Mouse (Mus musculus): ENCODE results near the gene Lman2.

The Lman2 gene

DNA sequence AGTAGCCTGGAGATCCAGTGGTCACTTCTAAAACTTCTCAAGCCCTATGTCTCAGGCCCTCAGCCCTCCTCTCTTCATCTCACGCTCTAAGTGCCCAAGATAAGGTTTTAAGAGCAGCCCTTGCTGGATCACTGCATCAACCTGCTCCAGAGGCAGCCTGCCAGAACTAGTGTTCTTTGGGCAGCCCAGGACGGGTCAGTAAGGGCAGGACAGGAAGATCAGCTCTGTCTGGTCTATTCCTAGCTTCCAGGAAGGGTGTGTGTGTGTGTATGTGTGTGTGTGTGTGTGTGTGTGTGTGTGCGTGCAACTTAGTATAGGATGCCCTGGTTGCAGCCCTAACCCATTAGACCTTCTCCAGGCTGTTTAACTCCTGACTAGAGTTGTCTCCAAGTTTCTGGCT, 7.7 kb upstream of the Lman2 start:
- DNase-seq: no peak

GRCm38 (mm10) chr13:55369531-55370114, 7.0 kb upstream of the Lman2 start, which contains the start of gene Rgs14:
TSS of gene Rgs14 (plus strand) at chr13:55369732.
- no peak for DNase-seq

DNA sequence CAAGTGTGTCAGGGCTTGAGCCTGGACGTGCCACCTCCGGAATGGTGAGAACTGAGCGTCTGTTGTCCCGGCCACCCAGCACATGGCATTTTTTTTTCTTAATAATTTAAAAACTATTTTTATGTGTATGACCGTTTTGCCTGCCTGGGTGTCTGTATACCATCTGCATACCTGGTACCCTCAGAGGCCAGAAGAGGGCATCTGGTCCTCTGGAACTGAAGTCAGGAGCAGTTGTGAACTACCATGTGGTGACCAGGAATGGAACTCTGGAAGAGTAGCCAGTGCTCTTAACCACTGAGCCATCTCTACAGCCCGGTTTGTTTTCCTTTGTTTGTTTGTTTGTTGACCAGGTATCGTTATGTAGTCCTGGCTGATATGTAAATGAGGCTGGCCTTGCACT, 5.8 kb upstream of the Lman2 start:
- no peak for DNase-seq

DNA sequence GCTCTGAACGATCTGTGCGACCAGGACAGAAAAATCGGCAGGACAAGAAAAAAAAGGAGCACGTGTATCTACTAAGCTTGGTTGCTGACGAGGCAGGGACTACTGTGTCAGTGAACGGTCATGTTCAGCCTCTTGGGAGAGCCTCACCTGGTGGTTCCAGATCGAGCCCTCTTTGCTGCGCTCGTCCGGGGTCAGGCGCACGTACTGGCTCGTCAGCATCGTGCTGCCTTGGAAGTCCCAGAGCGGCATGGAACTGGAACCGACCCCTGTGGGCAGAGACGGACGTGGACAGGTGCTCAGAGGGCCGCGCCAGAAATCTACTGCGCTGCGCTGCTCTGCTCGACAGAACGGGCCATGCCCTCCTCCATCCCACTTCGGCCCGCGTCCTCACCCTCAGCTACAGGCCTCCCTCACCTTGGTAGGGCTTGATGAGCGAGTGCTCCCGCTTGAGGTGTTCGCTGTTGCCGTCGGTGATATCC, 570 bp downstream of the Lman2 start:
- no peak for DNase-seq

- no peak for DNase-seq
Observed at GRCm38 (mm10) chr13:55361145-55361544, 1.4 kb downstream of the Lman2 start.

DNA sequence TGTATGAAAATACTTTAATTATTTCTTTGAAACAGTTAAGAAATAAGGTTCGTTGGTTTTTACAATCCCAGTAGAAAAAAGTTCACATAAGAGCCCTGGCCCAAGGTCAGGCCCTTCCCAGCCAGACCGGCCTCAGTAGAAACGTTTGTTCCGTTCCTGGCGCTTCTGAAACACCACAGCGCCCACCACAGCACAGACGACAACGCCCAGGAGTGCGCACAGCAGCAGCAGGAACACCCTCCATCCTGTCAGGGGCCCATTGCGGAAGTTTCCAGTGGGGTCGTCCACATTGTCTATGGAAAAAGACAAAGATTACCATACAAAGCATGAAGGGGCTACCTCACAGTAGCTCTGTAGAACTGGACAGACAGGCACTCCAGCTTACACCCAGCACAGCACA, 15.8 kb downstream of the Lman2 start:
- DNase-seq: no peak

DNA sequence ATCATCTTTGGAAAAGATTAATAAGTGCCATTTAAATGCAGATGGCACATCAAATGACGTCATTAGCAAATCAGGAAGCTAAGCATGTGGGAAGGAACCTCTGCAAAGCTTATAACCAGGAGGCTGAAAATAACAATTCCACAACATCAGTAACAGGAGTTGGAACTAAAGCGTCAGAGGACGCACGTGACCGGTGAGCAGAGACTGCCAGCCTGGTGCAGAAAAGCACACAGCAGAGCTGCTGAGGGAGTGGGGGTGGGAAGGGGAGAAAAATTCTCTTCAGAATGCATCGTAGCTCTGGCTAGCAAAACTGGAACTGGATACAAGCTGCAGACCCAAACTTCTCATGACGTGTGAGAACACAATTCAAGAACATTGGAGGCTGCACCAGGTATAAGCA, 18.3 kb downstream of the Lman2 start:
- no peak for DNase-seq

DNA sequence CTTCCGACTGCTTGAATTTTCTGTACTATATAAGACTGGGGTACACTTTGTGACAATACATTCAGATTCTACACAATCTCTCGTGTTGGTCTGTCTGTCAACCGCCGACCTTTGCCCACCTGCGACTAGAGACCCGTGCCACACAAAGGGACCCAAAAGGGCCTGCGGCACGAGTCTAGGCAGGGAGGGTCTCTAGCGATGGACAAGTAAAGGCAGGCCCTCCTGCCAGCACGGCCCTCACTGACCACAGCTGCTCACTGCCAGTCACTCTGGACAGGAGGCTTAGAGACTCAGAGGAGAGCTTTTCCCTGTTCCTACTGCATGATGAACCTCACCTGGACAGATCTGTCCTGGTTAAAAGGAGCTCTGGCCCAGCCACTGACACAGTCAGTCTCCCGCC, 20.1 kb downstream of the Lman2 start:
- no peak for DNase-seq

GRCm38 (mm10) chr13:55339259-55339658, 23.3 kb downstream of the Lman2 start:
- no peak for DNase-seq

DNA sequence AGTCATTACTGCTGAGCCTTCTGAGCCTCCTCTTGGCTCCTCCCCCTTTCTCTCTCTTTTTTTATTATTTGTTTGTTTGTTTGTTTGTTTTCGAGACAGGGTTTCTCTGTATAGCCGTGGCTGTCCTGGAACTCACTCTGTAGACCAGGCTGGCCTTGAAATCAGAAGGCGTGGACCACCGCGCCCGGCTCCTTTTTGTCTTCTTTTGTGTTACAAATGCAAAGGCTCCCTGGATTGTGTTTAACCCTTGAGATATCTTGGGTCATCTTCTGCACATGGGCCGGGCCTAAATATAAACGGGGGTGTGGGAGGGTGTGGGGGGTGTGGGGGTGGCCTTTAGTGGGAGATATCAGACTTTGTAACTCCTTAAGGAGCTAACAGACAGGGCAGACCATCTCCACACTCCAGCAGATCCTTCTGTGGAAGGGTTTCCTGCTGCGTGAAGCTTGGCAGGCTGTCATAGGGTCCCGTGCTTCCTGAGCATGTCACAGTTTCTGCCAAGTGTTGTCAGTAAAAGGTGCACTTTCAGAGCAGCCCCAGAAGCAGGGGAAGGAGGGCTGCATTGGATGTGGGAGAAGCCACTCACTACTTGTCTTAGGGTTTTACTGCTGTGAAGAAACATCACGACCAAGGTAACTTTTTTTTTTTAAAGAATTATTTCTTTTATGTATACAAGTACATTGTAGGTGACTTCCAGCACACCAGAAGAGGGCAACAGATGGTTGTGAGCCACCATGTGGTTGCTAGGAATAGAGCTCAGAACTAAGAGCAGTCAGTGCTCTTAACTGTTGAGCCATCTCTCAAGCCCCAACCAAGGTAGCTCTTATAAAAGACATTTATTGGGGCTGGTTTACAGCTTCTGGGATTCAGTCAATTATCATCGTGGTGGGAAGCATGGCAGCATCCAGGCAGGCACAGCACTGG, 24.2 kb downstream of the Lman2 start:
- no peak for DNase-seq

GRCm38 (mm10) chr13:55337341-55337975, 25.1 kb downstream of the Lman2 start:
- no peak for DNase-seq

DNA sequence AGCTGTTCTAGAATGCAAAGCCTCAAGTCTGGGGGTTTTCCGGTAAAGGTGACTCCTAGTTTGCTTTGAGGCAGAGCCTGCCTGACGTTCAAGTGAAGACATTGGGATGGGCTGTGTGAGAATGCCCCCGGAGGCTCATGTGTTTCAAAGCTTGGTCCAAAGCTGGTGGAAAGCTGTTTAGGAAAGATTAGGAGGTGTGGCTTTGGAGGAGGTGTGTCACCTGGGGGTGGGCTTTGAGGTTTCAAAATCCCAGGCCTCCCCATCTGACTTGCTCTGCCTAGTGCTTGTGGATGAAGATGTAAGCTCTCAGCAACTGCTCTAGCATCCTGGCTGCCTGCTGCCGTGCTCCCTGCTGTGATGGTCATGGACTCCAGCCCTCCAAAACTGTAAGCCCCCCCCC, 26.9 kb downstream of the Lman2 start:
- DNase-seq: no peak

- DNase-seq: no peak
Observed at GRCm38 (mm10) chr13:55332331-55332730, 30.3 kb downstream of the Lman2 start.

DNA sequence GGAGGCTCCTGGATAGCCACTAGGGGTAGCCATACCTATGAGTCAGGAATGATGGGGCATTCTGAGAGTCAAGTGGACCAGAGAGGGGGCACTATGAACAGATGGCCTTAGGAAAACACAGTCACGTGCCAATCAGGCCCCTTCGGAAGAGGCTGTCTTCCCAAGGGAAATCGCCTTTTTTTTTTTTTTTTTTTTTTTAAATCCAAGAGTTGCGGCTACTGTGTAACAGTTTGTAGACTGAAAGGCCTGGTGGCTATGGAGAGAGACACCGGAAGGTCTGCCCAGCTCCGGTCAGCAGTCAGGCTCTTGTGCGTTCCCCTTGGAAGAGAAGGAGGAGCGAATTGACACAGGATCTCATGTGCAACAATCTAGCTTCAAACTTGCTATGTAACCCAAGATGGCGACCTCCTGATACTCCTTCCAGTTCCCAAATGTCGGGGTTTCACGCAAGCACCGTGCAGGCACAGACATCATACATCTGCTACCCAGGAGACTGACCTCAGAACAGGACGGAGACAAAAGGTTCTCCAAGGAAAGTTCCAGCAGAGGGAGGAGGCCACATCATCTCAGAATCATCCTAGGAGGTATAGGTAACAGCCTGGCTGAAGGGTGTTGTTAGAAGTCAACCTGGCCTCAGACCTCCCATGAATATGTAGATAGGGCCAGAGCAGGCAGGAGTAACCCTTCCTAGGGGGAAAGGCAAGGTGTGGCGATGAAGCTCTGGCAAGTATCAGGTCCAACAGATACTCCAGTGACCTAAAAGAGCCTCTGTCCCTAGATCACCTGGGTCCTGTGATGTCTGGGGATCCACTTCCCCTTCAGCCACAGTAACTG, 31.8 kb downstream of the Lman2 start:
- DNase-seq: no peak

DNA sequence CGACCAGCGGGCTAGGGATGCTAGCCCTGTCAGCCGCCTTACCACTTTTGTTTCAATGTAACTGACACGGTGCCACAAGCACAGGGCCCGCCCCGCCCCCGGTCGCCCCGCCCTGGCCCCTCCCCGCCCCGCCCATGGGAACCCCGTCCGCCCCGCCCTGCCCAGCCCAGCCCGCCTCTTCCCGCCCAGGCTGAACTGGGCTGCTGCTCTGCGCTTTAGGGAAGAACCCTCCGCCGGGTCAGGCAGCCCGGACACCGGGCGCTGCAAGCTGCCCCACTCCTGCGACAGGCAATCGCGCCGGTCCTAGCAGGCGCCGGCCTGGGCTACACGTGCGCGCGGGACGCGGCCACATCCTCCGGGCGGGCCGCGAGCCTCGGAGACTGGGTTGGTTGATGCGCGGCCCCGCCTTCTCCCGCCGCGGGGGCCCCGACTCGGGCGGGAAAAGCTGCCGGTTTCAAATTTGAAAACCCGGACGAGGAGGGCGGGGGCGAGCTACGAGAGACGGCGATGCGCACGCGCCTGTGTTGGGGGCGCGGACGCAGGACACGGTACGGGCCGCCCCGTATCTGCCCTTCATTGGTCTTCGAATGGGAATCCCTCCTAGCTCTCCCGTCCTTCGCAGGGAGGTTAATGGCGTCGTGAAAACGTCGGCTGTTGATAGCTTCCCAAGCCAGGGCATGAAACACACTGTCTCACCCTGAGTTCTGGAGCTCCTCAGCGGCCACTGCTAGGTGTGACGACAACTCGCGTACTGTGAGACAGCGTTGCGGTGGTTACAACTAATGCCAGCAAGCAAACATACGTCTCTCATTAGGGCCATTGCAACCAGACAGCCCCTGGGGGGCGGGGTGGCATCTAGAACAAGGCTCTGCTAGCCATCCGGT, 32.7 kb downstream of the Lman2 start, which contains the start of gene Mxd3:
TSS of gene Mxd3 (minus strand) at position 141 of the 884 bp plus-strand sequence.
- peak; percentile 63 to 65 for DNase-seq

GRCm38 (mm10) chr13:55329109-55329682, 33.4 kb downstream of the Lman2 start:
- peak in 1 of 2 experiments; percentile 24 for DNase-seq

GRCm38 (mm10) chr13:55328641-55329040, 33.9 kb downstream of the Lman2 start:
- DNase-seq: no peak

- no peak for DNase-seq
Observed at GRCm38 (mm10) chr13:55328171-55328570, 34.4 kb downstream of the Lman2 start.

- DNase-seq: peak; percentile 85 to 87
Observed at GRCm38 (mm10) chr13:55327633-55328032, 35.0 kb downstream of the Lman2 start.

DNA sequence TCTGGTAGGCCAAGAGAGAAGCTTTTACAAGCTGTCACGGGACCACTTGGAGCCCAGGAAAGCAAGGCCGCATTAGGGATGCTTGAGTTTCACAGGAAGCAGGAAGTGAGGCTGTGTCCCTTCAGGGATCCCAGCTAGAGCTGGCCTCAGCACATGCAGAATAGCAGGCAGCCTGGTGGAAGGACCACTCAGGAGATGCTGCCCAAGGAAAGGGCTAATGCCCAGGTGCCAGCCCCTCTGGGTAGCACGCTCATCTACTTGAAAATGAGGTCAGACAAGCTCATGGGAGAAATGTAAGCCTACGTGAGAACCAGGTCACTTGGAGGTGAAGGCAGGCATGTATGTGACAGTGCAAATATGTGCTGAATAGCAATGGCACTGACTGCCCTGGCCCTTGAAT, 35.4 kb downstream of the Lman2 start:
- no peak for DNase-seq

- no peak for DNase-seq
Observed at GRCm38 (mm10) chr13:55325596-55325995, 37.0 kb downstream of the Lman2 start.

Data from cerebellum, postnatal 36 days (tissue).